Mouse (Mus musculus) hindbrain, embryonic 13.5 days (tissue): Measurements from ENCODE around the gene Rps6ka2. TPM values are rescaled to one million over a fixed set of nuclear protein-coding genes. Genes with fewer than 3 reads are reported as not detected.

ENCODE experiments used
- polyA plus RNA-seq: library from polyadenylated mRNA; unstranded; fragments of >200 nt; fragmentation: Nextera tagmentation; extraction: Ambion mirVana; gene quantifications from 2 replicates; pipeline ENCODE4 v1.2.1, GENCODE M21; 2015

Gene Rps6ka2
- polyA plus RNA-seq, 1 experiment from 2014 or later: 21.2 TPM

Other genes starting within 250 kb of the Rps6ka2 start
- gene Rsph3b, start 221.4 kb upstream of the Rps6ka2 start, polyA plus RNA-seq: 51.8 and 56.4 TPM in 2 replicates
- 49.4 and 51.7 TPM in 2 replicates for gene Tagap1, start 209.0 kb upstream of the Rps6ka2 start, polyA plus RNA-seq
- gene Rnaset2b, start 199.5 kb upstream of the Rps6ka2 start, polyA plus RNA-seq: 102 and 116 TPM in 2 replicates
- 0.19 and 0.26 TPM in 2 replicates for gene Gm49721, start 191.2 kb upstream of the Rps6ka2 start, polyA plus RNA-seq
- not detected in 2 replicates for gene Gm1604a, start 144.5 kb upstream of the Rps6ka2 start, polyA plus RNA-seq
- not detected in 2 replicates for gene Tcp10a, start 154.5 kb downstream of the Rps6ka2 start, polyA plus RNA-seq
- gene Ttll2, start 182.6 kb downstream of the Rps6ka2 start, polyA plus RNA-seq: not detected in 2 replicates
- not detected in 2 replicates for gene Gm49630, start 201.9 kb downstream of the Rps6ka2 start, polyA plus RNA-seq
- 0.12 TPM in 1 of 2 replicates, not detected in the other for gene Unc93a2, start 215.3 kb downstream of the Rps6ka2 start, polyA plus RNA-seq